Mouse (Mus musculus): ENCODE results near the gene Serpina10.

DNA sequence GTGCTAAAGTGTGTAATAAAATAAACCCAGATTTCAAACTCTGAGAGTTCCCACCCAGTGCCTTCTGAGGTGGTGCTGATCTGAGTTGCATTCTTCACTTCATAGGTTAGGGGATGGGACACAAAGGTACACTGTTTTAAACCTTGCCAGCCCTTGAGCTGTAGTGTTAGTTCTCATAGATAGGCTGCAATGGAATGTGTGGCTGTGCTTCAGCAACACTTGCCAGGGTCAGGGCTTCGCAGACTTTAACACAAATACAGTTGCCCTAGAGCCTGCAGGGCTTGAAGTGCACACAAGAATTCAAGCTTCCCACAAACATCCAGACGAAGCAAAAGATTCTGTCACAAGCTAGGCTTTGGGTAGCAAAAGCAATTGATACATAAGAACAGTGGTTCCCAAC is 39.7 kb upstream of the Serpina10 start:
- no peak for TF ChIP-seq CTCF (IDR thresholded peaks at IDR 0.05; ENCODE audit: borderline replicate concordance, extremely low read depth, insufficient read depth, insufficient read length)
- no peak for TF ChIP-seq POLR2A (IDR thresholded peaks at IDR 0.05; ENCODE audit: borderline replicate concordance, extremely low read depth, insufficient read depth, insufficient read length, poor library complexity, severe bottlenecking)

All from brain, embryonic 14.5 days (tissue).